Mouse (Mus musculus) CH12.LX (cell line): ENCODE data around the gene Astn2.

ENCODE experiments used
- CTCF ChIP-seq, 2 experiments: IDR thresholded peaks in 1 of 2; conservative IDR thresholded peaks in 1 of 2; 2 replicates each; pipeline ENCODE4 v1.5.1; 2011 to 2012; ENCODE audit warnings: low read depth in 2 of 2, low read length in 2 of 2, improper control_type of control experiment in 1 of 2, inconsistent platforms in 1 of 2, mild to moderate bottlenecking in 1 of 2, moderate library complexity in 1 of 2
- ELF1 ChIP-seq: IDR thresholded peaks from 2 replicates; pipeline ENCODE4 v1.6.1; 2014; ENCODE audit warnings: low read depth, mild to moderate bottlenecking, inconsistent platforms, low read length, improper control_type of control experiment
- EP300 ChIP-seq: IDR thresholded peaks from 2 replicates; pipeline ENCODE4 v1.6.1; 2011; ENCODE audit warnings: low read length, improper control_type of control experiment
- MAX ChIP-seq: IDR thresholded peaks from 2 replicates; pipeline ENCODE4 v1.6.1; 2011; ENCODE audit warnings: low read length, improper control_type of control experiment
- POLR2A ChIP-seq: IDR thresholded peaks from 2 replicates; pipeline ENCODE4 v1.6.1; 2011; ENCODE audit warnings: low read depth, mild to moderate bottlenecking, improper control_type of control experiment, low read length
- SIN3A ChIP-seq: IDR thresholded peaks from 2 replicates; pipeline ENCODE4 v1.6.1; 2012; ENCODE audit warnings: low read length, improper control_type of control experiment, inconsistent platforms
- USF1 ChIP-seq: IDR thresholded peaks from 2 replicates; pipeline ENCODE4 v1.6.1; 2014; ENCODE audit warnings: low read depth, mild to moderate bottlenecking, inconsistent platforms, low read length, improper control_type of control experiment
- ZMIZ1 ChIP-seq: IDR thresholded peaks from 2 replicates; pipeline ENCODE4 v1.6.1; 2012; ENCODE audit warnings: low read depth, mild to moderate bottlenecking, inconsistent platforms, low read length, improper control_type of control experiment

- TF ChIP-seq EP300 (no peak), SIN3A (no peak), POLR2A (no peak), MAX (no peak), USF1 (no peak), CTCF (conservative IDR thresholded peaks at IDR 0.05 in 1 of 2, IDR thresholded peaks at IDR 0.05 in 1 of 2; ENCODE audit: low read depth in 2 of 2, low read length in 2 of 2) (no peak), ZMIZ1 (no peak), ELF1 (no peak)
Measured at GRCm38 (mm10) chr4:66399066-66399465, 5.3 kb downstream of the Astn2 start.
